Mouse (Mus musculus): ENCODE measurements around the gene Dppa5a.
A peak's percentile ranks its signal among the peaks of the same experiment; 100 is the strongest.
"Not testable (repeated sequence)": the region's sequence is repeated elsewhere in the genome, so short reads cannot be mapped to it uniquely, and the experiment has no call there.

The Dppa5a gene

DNA sequence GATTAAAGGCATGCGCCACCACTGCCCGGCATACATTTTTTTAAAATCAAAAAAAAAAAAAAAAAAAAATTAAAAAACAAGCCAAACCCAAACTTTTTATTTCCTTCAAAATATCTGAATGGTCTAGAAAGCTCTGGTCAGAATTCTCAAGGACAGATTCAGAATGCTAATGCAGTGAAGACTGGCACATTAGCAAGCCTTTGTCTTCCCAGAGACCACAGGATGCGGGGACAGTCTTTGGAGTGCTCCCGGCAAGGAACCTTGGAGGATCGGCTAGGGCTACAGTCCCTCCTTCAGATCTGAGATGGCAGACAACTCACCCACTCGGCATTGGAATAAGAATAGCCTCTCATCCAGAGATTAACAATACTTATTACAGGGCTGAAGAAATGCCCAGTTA, 3.3 kb downstream of the Dppa5a start:
- no peak for DNase-seq (ENCODE audit: low spot score in 2 of 2)

- no peak for DNase-seq (ENCODE audit: low spot score in 2 of 2)
These were observed 4.6 kb downstream of the Dppa5a start for GRCm38 (mm10) chr9:78363374-78363773.

GRCm38 (mm10) chr9:78360484-78360872, 7.5 kb downstream of the Dppa5a start:
- DNase-seq (ENCODE audit: low spot score in 2 of 2): no peak

GRCm38 (mm10) chr9:78359750-78360483, 8.1 kb downstream of the Dppa5a start:
- DNase-seq (ENCODE audit: low spot score in 2 of 2): no peak

DNA sequence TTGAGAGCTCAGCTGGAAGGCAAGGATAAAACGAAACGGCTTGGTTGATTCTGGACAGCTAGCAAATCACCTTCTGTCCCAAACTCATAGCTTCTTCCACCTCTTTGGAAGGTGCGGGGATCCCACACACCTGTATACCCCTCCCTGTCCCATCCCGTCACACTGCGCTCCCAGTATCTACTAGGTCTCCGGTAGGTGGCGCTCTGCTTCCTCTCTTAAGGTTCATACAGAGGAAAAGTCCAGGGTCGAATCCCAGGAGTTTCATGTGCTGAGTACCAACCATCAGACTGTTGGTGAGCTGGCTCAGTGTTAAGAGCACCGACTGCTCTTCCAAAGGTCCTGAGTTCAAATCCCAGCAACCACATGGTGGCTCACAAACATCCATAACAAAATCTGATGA, 9.9 kb downstream of the Dppa5a start:
- DNase-seq (ENCODE audit: low spot score in 2 of 2): peak; percentile 25 to 45

GRCm38 (mm10) chr9:78355611-78356010, 12.4 kb downstream of the Dppa5a start, which contains the start of gene Gsta2:
TSS of gene Gsta2 (minus strand) at chr9:78355788.
- no peak for DNase-seq (ENCODE audit: low spot score in 2 of 2)

DNA sequence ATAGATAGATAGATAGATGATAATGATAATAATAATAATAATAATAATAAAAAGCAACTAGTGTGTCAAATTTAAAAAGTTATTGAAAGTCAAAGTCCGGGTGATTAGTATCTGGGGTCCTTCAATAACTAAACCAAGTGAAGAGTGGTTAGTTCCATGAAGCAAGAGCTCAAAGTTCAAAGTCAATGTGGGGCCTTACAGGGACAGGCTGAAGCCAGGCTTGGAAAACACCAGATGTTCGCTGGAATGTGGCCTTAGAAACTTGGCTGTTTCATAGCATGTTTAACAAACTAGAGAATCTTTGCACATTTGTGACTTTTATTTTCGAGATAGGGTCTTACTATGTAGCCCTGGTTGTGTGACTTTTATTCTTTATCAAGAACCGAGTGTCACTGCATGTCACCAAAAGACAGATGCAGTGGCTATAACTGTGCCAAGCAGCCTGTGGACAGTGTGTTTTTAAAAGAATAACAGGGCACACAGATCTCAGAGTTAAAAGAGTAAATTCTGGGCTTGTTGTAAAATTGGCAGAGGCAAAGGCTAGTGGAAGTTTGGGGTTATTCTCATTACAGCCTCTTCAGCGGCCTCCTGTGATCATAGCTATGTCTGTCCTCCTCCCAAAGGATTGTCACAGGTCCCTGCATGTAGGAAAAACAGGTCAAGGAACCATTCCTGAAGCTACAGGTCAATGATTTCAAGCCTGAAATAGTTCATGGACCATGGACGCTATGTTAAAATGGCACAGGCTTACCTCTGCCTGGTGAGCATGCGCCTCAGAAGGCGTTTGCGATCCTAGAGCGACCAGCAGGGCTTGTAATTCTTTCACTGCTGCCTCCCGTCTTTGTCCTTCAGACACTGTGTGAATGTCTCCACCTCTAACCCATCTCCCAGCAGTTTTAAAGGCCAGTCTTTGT, 13.1 kb downstream of the Dppa5a start:
- DNase-seq (ENCODE audit: low spot score in 2 of 2): no peak

- no peak for DNase-seq (ENCODE audit: low spot score in 2 of 2)
These were observed 16.3 kb downstream of the Dppa5a start for GRCm38 (mm10) chr9:78351504-78352220.

DNA sequence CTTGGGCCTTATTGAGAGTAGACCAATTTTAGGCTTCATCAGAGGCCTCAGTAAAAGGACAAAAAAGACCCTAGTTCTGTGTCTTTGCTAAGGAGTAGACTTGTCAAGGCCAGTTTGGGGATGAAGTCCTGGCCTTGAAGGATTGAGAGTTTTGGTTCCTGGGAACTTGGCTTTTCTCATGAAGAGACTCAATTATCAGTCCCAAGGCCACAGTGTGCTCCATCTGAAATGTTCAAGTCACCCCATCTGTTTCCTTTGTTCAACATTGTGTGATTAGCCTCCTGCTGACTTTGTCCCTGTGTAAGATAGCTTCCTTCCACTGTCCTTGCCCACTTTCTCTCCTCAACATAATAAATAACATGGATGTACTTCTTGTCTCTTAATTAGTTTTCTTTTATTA, 18.0 kb downstream of the Dppa5a start:
- not testable (repeated sequence) for DNase-seq (ENCODE audit: low spot score in 2 of 2)

GRCm38 (mm10) chr9:78349141-78349540, 18.8 kb downstream of the Dppa5a start:
- DNase-seq (ENCODE audit: low spot score in 2 of 2): not testable (repeated sequence)

DNA sequence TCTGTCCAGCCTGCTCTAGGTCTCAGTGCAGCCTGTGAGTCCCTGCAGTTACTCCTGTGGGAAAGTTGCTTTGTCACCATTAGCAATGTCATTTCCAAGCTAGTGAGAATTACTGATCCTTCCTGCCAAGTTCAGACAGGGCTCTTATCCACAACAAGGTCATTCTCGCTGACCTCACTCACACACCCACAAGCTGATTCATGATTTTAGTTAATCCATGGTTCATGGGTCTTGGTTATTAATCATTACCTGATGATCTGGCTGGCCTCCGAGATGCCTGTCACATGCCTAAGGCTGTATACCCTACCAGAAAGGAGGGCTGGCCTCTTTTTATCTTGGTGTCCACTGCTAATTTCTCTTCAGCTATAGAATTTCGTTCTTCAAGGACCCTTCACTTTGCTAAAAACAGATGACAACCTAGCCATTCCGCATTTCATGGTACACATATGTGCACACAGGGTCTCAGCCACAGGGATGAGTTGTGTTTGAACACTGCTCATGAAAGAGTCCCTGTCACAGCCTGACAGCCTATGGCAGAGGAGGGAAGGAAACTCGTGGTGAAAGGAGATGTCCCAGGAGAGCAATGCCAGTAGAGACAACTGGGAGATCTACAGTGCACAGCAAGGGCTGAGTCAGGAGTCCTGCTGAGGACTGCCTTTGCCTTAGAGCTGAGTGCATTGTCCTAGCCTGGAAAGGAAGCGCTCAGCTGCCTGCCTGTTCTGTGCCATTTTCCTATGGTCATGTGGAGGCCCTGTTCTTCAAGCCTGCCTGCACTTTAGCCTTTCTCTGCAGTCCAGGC, 19.6 kb downstream of the Dppa5a start:
- DNase-seq (ENCODE audit: low spot score in 2 of 2): not testable (repeated sequence)

GRCm38 (mm10) chr9:78347004-78347403, 21.0 kb downstream of the Dppa5a start:
- DNase-seq (ENCODE audit: low spot score in 2 of 2): no peak

DNA sequence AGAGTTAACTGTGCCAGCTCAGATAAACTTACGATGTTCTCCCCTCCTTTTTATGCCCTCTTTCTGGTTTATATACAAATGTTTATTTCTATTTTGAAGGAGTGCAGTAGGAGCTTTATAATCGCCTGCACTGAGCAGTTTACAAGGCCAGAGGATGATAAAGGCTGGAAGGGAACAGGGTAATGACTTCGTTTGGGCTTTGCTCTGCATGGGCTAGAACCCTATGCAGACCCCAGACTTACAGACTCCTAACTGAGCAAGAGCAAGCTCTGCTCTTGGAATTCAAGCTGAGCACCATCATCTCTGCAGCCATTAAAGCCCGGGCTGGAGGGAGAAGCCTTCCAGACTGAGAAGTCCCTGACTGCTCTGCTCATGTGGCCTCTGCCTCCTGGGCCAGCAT, 22.7 kb downstream of the Dppa5a start:
- not testable (repeated sequence) for DNase-seq (ENCODE audit: low spot score in 2 of 2)

DNA sequence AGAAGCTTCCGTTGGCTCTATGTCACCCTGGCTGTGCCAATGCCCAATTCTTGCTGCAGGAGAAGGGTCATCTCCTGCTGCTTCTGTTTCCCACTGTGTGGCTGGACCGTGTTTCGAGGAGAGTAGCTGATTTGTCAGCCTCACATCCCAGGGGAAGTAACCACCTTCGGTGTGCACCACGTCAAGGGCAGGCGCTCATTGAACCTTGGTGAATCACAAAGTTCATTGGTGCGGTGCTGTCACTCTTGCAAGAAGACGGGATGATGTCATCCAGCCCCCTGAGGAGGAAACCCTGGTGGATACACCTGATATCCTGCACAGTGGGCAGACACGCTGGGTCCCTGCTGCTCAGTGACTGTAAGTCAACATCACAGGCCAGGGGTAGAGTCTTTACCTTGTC, 24.9 kb downstream of the Dppa5a start:
- DNase-seq (ENCODE audit: low spot score in 2 of 2): not testable (repeated sequence)

GRCm38 (mm10) chr9:78342494-78342893, 25.5 kb downstream of the Dppa5a start:
- not testable (repeated sequence) for DNase-seq (ENCODE audit: low spot score in 2 of 2)

DNA sequence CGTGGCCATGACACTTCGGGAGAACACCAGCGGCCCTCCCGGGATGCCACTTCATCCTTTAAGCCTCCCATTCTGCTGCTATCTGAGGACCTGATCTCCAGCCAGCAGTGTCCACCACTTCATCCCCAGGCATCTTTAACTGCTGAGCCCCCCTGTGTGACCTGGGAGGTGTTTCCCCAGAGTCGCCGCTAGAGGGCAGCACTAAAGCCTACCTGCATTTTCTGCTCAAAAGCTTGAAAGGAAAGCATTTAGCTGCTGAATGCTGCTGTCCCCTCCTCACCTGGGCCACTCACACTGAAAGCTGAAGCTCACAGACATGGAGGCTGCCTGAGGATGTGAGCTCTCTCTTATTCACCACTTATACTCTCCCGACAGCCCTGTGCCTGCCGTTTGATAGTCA, 27.7 kb downstream of the Dppa5a start:
- peak; percentile 6 to 12 for DNase-seq (ENCODE audit: low spot score in 2 of 2)

DNA sequence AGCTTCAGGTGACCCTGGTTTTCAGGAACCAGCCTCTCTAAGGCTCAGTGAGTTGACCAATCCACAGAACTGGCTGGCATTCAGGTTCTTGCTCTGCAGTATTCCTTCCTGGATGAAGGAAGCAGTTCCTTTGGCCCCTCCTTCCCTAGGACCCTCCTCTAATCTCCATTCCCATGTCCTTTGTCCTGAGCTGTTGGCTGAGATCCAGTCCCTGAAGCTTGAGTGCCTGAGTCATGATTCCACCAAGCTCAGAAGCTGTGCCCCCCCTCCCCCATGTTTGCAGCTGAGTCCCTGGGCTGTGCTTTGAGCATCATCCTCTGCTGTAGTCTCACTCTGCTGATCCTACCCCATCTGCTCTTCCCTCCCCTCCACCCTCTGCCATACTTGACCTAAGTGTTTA, 30.9 kb downstream of the Dppa5a start:
- DNase-seq (ENCODE audit: low spot score in 2 of 2): not testable (repeated sequence)

- not testable (repeated sequence) for DNase-seq (ENCODE audit: low spot score in 2 of 2)
These were observed 40.7 kb downstream of the Dppa5a start, which contains the start of gene Omt2b for GRCm38 (mm10) chr9:78327289-78327688. TSS of gene Omt2b (plus strand) at chr9:78327589.

DNA sequence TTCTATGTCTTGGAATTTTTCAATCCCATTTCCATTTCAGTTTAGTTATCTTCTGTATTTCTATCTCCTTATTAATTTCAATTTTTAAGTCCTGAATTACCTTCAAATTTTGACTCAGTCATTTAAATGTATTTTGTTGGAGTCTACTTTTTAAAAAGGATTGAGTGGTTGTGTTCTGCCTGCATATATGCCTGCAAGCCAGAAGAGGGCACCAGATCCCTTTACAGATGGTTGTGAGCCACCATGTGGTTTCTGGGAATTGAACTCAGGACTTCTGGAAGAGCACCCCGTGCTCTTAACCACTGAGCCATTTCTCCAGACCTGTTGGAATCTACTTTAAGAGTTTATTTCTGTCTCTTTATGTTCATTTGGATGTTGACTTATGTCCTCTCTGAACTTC, 48.5 kb downstream of the Dppa5a start:
- DNase-seq (ENCODE audit: low spot score in 2 of 2): no peak
